Mouse (Mus musculus) layer of hippocampus, adult 18-20 months (tissue): Measurements from ENCODE around the gene Polrmt. TPM values are rescaled to one million over a fixed set of nuclear protein-coding genes. Genes with fewer than 3 reads are reported as not detected.
"Not testable (repeated sequence)": the region's sequence is repeated elsewhere in the genome, so short reads cannot be mapped to it uniquely, and the experiment has no call there.

Experiments used
- DNase-seq, 2 experiments: peaks; one replicate each; pipeline ENCODE4 v3.0.0; 2022; ENCODE audit warnings: low spot score in 2 of 2
- total RNA-seq, 2 experiments: library from RNA; stranded (reverse); gene quantifications; 2 replicates each; pipeline ENCODE4 v1.2.3; 2021

Polrmt gene
- total RNA-seq, 2 experiments from 2014 or later = 42.4 to 51.3 TPM

- DNase-seq = no peak
These were observed 28.3 kb upstream of the Polrmt start for GRCm38 (mm10) chr10:79774486-79775279.

- DNase-seq = no peak
These were observed 26.8 kb upstream of the Polrmt start for GRCm38 (mm10) chr10:79773208-79773607.

GRCm38 (mm10) chr10:79772320-79772719 is 25.9 kb upstream of the Polrmt start:
- no peak for DNase-seq

- no peak for DNase-seq
These were observed 22.9 kb upstream of the Polrmt start for GRCm38 (mm10) chr10:79769329-79769728.

GRCm38 (mm10) chr10:79768400-79768799 is 22.0 kb upstream of the Polrmt start:
- peak; percentile 57 to 86 for DNase-seq

- DNase-seq = peak; percentile 96 to 98
These were observed 21.2 kb upstream of the Polrmt start for GRCm38 (mm10) chr10:79767372-79768244.

GRCm38 (mm10) chr10:79766508-79767325 is 20.3 kb upstream of the Polrmt start, which contains the start of gene Rnf126:
Rnf126 (minus strand) TSS chr10:79766952.
- peak; percentile 98 to 99 for DNase-seq

GRCm38 (mm10) chr10:79766001-79766507 is 19.7 kb upstream of the Polrmt start:
- DNase-seq = no peak

GRCm38 (mm10) chr10:79765228-79765745 is 18.9 kb upstream of the Polrmt start:
- DNase-seq = no peak

- no peak for DNase-seq
These were observed 17.9 kb upstream of the Polrmt start for GRCm38 (mm10) chr10:79764234-79764633.

- no peak for DNase-seq
These were observed 16.5 kb upstream of the Polrmt start for GRCm38 (mm10) chr10:79762875-79763274.

GRCm38 (mm10) chr10:79760603-79761143 is 14.3 kb upstream of the Polrmt start:
- DNase-seq = no peak

- not testable (repeated sequence) for DNase-seq
These were observed 13.3 kb upstream of the Polrmt start for GRCm38 (mm10) chr10:79759675-79760074.

GRCm38 (mm10) chr10:79756660-79757059 is 10.3 kb upstream of the Polrmt start:
- no peak for DNase-seq

GRCm38 (mm10) chr10:79755854-79756253 is 9.5 kb upstream of the Polrmt start:
- DNase-seq = no peak

- DNase-seq = peak; percentile 50 to 69
These were observed 8.6 kb upstream of the Polrmt start, which contains the start of gene Fgf22 for GRCm38 (mm10) chr10:79754856-79755516. Fgf22 (plus strand) TSS chr10:79755076.

GRCm38 (mm10) chr10:79748496-79748895 is 2.1 kb upstream of the Polrmt start:
- DNase-seq = no peak

- DNase-seq = no peak
These were observed 382 bp upstream of the Polrmt start for GRCm38 (mm10) chr10:79746774-79747151.

GRCm38 (mm10) chr10:79745411-79745810 is 970 bp downstream of the Polrmt start:
- no peak for DNase-seq
